Mouse (Mus musculus): ENCODE measurements around the gene Sit1.

GRCm38 (mm10) chr4:43506536-43507185 is 23.1 kb upstream of the Sit1 start, which contains the start of gene Car9:
- TF ChIP-seq POLR2A (IDR thresholded peaks at IDR 0.05; ENCODE audit: insufficient read depth, low read length) (no peak), CTCF (IDR thresholded peaks at IDR 0.05; ENCODE audit: low read depth, low read length) (no peak)
